Comparison of ENCODE assay signal across 22 mouse cellular contexts in genomic region chr3:53213746-53214271, GRCm38 (mm10).
DNase-seq lines count a peak whose midpoint lies in the region; ATAC-seq and TF ChIP-seq lines count a peak whose summit lies in the region.
"Had no signal": no experiment of that assay in that cellular context is flagged by ENCODE, and none has a peak within 500 bp of the region (broad histone marks: within the 10 kb centered on the region; RNA-seq: fewer than 3 reads in every experiment).

No protein-coding gene starts in this region.

- no peaks in the 10 kb centered on the region for H3K9me3 ChIP-seq in hindbrain, embryonic 10.5 days
- no peaks in the 10 kb centered on the region for H3K9me3 ChIP-seq in hindbrain, embryonic 11.5 days (ENCODE audit: control insufficient read depth, low read length)
- no peaks in the 10 kb centered on the region for H3K9me3 ChIP-seq in midbrain, embryonic 15.5 days
- H3K9me3 ChIP-seq: heart, embryonic 12.5 days; limb, embryonic 13.5 days; liver, embryonic 12.5 days; stomach, embryonic 15.5 days had no signal

- TF ChIP-seq CTCF in cerebellum, adult 2 months (IDR thresholded peaks at IDR 0.05; ENCODE audit: borderline replicate concordance, insufficient read depth, low read depth, low read length): no peak
- TF ChIP-seq CTCF in brain, embryonic 14.5 days (IDR thresholded peaks at IDR 0.05; ENCODE audit: borderline replicate concordance, extremely low read depth, insufficient read depth, insufficient read length): no peak

- no peak for TF ChIP-seq POLR2A in cerebellum, adult 2 months (IDR thresholded peaks at IDR 0.05; ENCODE audit: borderline replicate concordance, insufficient read depth, low read length)
- TF ChIP-seq POLR2A in brain, embryonic 14.5 days (IDR thresholded peaks at IDR 0.05; ENCODE audit: borderline replicate concordance, extremely low read depth, insufficient read depth, insufficient read length, poor library complexity, severe bottlenecking): no peak

- H3K4me3 ChIP-seq in cerebellum, adult 2 months (replicated peaks; ENCODE audit: insufficient read depth, low read depth, low read length): no peak overlapping the region
- no peak overlapping the region for H3K4me3 ChIP-seq in hindbrain, embryonic 10.5 days
- H3K4me3 ChIP-seq in hindbrain, embryonic 11.5 days (ENCODE audit: low read depth, low read length): no peak overlapping the region
- H3K4me3 ChIP-seq in midbrain, embryonic 15.5 days: no peak overlapping the region
- H3K4me3 ChIP-seq: gastrocnemius, adult 2 months; heart, adult 2 months; heart, embryonic 12.5 days; limb, embryonic 13.5 days; liver, embryonic 12.5 days; stomach, embryonic 15.5 days had no signal

- no peak for ATAC-seq in cerebellum, adult (ENCODE audit: insufficient number of reproducible peaks, low FRiP score, low TSS enrichment)
- no peak for ATAC-seq in hindbrain, embryonic 11.5 days (ENCODE audit: low FRiP score)
- peak; percentile 59 for ATAC-seq in midbrain, embryonic 15.5 days (replicated peaks)
- ATAC-seq: intestine, embryonic 16.5 days; liver, embryonic 12.5 days; liver, postnatal 0 days had no signal

- peak in 1 of 2 experiments; percentile 18 for DNase-seq in cerebellum, adult 2 months
- no peak for DNase-seq in hindbrain, embryonic 10.5 days (ENCODE audit: low spot score)
- DNase-seq in hindbrain, embryonic 11.5 days (ENCODE audit: low spot score): no peak
- peak; percentile 70 for DNase-seq in brain, embryonic 14.5 days (ENCODE audit: low read depth)
- DNase-seq in thymus, postnatal 36 days: no peak
- DNase-seq in kidney, postnatal 25 days: no peak
- DNase-seq: adrenal gland, postnatal 14 days; cerebellum, adult 8-10 months; gastrocnemius, adult 2 months; heart, adult 2 months; kidney, adult 9 months; kidney, postnatal 14 days; liver, postnatal 0 days; lung, postnatal 36 days; thymus, postnatal 14 days had no signal

- H3K27ac ChIP-seq in cerebellum, adult 2 months (ENCODE audit: insufficient read depth, low read length): 0 out of 2 replicates have a peak overlapping the region, but pooled peaks have one; percentile 55
- 0 out of 2 replicates have a peak overlapping the region, but pooled peaks have one; percentile 2 for H3K27ac ChIP-seq in hindbrain, embryonic 10.5 days
- H3K27ac ChIP-seq in hindbrain, embryonic 11.5 days (ENCODE audit: low read depth, low read length): no peak overlapping the region
- peak overlapping the region; percentile 65; the same call in 1 of the 2 replicates for H3K27ac ChIP-seq in midbrain, embryonic 15.5 days
- H3K27ac ChIP-seq: heart, adult 2 months; limb, embryonic 13.5 days; liver, embryonic 12.5 days; stomach, embryonic 15.5 days had no signal

- WGBS in cerebellum, adult 2 months: 63% methylated on average over 7 of the region's 7 CpGs
- WGBS in hindbrain, embryonic 10.5 days: 63% methylated on average over 7 of the region's 7 CpGs
- WGBS in hindbrain, embryonic 11.5 days: 64% methylated on average over 7 of the region's 7 CpGs
- 23% methylated on average over 7 of the region's 7 CpGs for WGBS in midbrain, embryonic 15.5 days

- 0 out of 2 replicates have a peak, but pooled peaks cover 3% of the 10 kb centered on the region for H3K36me3 ChIP-seq in hindbrain, embryonic 10.5 days
- H3K36me3 ChIP-seq in hindbrain, embryonic 11.5 days (ENCODE audit: control insufficient read depth, insufficient read depth, low read length): no peaks in the 10 kb centered on the region
- H3K36me3 ChIP-seq in midbrain, embryonic 15.5 days (replicated peaks): no peaks in the 10 kb centered on the region
- H3K36me3 ChIP-seq: limb, embryonic 13.5 days; liver, embryonic 12.5 days; stomach, embryonic 15.5 days had no signal

- H3K27me3 ChIP-seq in cerebellum, adult 2 months (ENCODE audit: control insufficient read depth, insufficient read depth, low read length): no peaks in the 10 kb centered on the region
- H3K27me3 ChIP-seq in hindbrain, embryonic 10.5 days (ENCODE audit: insufficient read depth, poor library complexity, severe bottlenecking): no peaks in the 10 kb centered on the region
- no peaks in the 10 kb centered on the region for H3K27me3 ChIP-seq in hindbrain, embryonic 11.5 days (ENCODE audit: control insufficient read depth, insufficient read depth, low read length)
- H3K27me3 ChIP-seq in midbrain, embryonic 15.5 days (replicated peaks): no peaks in the 10 kb centered on the region
- H3K27me3 ChIP-seq: heart, embryonic 12.5 days; limb, embryonic 13.5 days; liver, embryonic 12.5 days; stomach, embryonic 15.5 days had no signal

- H3K9ac ChIP-seq in hindbrain, embryonic 11.5 days (ENCODE audit: low read depth, low read length): no peak overlapping the region
- no peak overlapping the region for H3K9ac ChIP-seq in midbrain, embryonic 15.5 days
- H3K9ac ChIP-seq: heart, embryonic 12.5 days; limb, embryonic 13.5 days; liver, embryonic 12.5 days; liver, postnatal 0 days; stomach, embryonic 15.5 days had no signal

- H3K4me2 ChIP-seq in hindbrain, embryonic 11.5 days (replicated peaks; ENCODE audit: low read depth, low read length): no peak overlapping the region
- no peak overlapping the region; the same call in 1 of the 2 replicates for H3K4me2 ChIP-seq in midbrain, embryonic 15.5 days
- H3K4me2 ChIP-seq: heart, embryonic 12.5 days; limb, embryonic 13.5 days; liver, embryonic 12.5 days; stomach, embryonic 15.5 days had no signal

- peaks cover 25% of the 10 kb centered on the region; the same call in 1 of the 2 replicates for H3K4me1 ChIP-seq in cerebellum, adult 2 months (ENCODE audit: control insufficient read depth, insufficient read depth, low read length)
- H3K4me1 ChIP-seq in hindbrain, embryonic 10.5 days (replicated peaks): peaks cover 55% of the 10 kb centered on the region
- H3K4me1 ChIP-seq in hindbrain, embryonic 11.5 days (replicated peaks; ENCODE audit: control insufficient read depth, insufficient read depth, low read length): peaks cover 2% of the 10 kb centered on the region; the same call in 1 of the 2 replicates
- H3K4me1 ChIP-seq in midbrain, embryonic 15.5 days: peaks cover 23% of the 10 kb centered on the region
- H3K4me1 ChIP-seq: liver, embryonic 12.5 days had no signal
